Mouse (Mus musculus) layer of hippocampus, postnatal 25 days (tissue): ENCODE data around the gene Ptprs. TPM values are rescaled to one million over a fixed set of nuclear protein-coding genes. Genes with fewer than 3 reads are reported as not detected.
A peak's percentile ranks its signal among the peaks of the same experiment; 100 is the strongest.

ENCODE experiments used
- DNase-seq, 2 experiments: peaks; one replicate each; pipeline ENCODE4 v3.0.0; 2022; ENCODE audit warnings: mixed read lengths in 2 of 2, low spot score in 1 of 2; ENCODE audit errors: extremely low spot score in 1 of 2
- microRNA-seq, 2 experiments: library from miRNA; unstranded; fragments of <30 nt; microRNA quantifications; one replicate each; pipeline ENCODE4 v1.2.0; 2021
- total RNA-seq, 2 experiments: library from RNA; stranded (reverse); gene quantifications; 2 replicates each; pipeline ENCODE4 v1.2.3; 2021

Ptprs gene
- total RNA-seq, 2 experiments from 2014 or later = 658 to 741 TPM

DNA sequence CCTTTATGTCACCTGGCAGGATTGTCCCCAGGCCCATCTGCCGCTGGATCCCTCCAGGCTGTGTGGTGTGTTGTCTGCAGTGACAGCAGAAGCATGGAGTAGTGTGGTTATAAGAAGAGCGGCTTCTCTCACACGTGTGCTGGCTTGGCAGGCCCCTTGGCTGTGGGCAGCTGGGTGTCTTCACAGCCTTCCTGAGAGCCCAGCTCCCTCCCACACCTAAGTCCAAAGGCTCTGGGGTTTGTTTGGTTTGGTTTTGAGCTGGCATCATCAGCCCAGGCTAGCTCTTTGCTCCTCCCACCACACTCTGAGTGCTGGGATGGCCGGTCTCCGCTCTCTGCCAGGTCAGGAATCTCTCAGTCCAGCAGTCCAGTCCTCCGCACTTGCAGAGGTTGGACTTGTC, 83.0 kb downstream of the Ptprs start:
- DNase-seq = no peak

DNA sequence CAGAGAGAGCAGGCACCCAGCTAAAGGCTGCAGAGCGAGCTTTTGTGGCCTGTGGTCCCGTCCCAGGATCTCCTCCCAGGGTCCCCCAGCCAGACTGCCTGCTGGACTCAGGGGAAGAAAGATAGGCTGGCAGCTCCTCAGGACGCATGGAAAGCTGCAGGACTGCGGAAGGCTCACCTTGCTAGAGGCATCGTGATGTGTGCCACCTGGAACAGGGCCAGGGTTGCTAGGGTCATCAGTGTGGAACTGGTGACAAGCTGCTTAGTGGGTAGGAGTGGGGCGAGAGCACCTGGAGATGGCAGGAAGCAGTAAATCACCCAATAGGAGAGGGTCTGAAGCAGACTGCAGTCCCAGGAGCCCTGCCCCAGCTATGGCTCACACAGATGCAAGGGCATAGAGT, 88.7 kb downstream of the Ptprs start:
- no peak for DNase-seq

DNA sequence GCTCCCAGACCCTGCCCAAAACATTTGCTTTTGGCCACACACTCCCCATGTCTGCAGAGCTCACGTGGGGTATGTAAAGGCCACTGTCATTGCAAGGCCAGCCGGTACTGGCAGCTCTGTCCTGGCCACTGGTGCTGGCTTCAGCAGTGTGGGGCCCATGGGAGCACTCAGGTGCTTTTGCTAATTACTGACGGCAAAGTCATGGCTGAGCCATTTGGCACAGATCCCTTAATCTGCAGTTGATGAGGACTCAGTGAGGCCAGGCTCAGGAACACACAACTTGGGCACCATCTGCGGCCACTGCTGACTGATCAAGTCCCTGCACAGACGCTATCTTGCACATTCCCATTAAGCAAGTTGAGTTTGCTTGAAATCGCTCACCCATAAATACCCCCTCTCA, 91.4 kb downstream of the Ptprs start:
- DNase-seq = no peak

DNA sequence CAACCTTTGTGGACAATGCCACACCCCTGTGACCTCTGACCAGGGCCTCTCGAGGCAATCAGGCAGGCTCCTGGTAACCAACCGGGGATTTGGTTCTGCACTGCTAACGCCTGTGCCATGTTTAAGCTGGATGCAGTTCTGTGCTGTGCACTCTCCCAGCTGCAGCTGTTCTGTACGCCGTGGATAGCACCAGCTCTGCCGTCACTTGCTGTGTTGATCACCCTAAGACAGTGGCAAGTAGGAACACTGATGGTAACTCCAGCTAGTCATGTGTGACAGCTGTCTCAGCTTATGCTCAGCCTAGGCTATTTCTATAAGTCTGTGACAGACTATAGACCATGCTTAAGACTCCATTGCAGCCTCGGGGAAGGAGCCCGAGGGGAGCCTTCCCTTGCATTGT, 93.3 kb downstream of the Ptprs start:
- no peak for DNase-seq

DNA sequence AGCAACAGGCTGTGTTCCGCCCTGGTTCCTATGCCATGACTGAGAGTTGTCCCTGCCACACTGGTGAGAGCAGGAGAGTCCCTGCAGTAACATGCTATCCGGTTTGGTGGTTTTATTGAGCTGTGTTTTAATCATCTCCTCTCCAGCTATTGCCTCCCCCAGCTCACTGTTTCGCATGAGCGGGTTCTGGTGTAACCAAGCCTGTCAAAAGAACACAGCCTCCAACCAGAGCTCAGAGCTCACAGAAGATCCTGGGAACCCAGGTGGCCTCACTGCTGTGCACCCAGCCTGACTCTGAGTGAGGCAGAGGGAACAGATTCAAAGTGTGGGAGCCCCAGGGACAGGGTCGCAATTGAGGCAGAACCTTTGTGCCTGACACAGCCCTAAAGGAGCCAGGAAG, 95.1 kb downstream of the Ptprs start:
- DNase-seq = no peak

DNA sequence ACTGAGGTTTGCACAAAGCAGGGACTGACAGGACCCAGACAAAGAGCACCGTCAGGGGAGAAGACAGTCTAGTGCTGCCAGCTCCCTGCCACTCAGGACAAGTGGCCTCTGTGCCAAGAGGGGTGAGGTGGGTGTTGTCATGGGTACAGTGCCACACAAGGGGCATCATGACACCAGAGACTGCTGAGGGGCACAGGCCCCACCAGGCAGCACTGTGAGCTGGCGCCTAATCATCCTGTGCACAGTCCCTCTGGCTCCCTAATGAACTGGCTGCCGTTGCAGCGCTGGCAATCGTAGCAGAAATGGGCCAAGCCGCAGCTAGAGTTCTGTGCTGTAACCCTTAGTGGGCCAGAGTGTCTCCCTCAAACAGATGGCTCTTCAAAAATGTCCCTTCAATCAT, 96.0 kb downstream of the Ptprs start:
- DNase-seq = no peak

DNA sequence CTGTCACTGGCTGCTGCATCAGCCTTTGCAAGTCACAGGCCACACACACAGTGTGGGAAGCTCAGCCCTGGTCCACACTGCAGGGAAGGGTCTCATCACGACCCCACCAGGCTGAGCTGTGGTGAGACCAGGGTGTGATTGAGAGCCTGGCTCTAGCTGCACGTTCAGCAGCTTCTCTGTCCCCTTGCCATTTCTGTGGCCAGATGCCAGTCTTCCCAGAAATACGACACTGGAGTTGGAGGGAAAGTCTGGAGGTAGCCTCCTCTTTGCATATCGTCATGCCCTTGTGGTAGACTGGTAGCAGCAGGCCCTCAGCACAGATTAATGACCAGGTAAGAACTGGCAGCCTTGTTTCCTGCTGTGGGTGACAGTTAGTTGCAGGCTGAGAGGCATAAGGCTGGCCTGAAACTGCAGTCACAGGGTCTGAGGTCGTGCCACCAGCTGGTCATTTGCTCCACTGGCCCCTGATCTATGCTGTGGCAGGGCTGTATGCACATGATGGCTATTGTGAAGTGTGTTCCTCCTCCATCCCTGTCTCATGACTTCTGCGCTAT, 96.9 kb downstream of the Ptprs start:
- DNase-seq = no peak

DNA sequence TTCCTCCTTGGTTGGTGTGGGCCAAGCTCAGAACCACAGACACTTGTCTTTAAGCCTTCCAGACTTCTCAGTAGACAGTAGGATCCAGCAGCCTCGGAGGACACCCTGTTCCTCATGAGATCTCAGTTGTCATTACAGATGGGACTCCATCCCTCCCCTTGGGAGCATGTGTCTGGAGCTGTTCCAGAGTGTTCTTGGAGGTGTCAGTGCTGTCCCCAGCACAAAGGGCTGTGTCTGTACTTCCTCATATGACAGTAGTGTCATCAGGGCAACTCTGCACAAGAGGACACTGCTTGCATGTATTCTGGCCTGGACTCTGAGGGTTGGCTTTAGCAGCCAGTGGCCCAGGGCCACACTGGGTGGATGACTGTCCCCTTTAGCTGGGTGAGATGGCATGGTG, 101.4 kb downstream of the Ptprs start:
- no peak for DNase-seq

DNA sequence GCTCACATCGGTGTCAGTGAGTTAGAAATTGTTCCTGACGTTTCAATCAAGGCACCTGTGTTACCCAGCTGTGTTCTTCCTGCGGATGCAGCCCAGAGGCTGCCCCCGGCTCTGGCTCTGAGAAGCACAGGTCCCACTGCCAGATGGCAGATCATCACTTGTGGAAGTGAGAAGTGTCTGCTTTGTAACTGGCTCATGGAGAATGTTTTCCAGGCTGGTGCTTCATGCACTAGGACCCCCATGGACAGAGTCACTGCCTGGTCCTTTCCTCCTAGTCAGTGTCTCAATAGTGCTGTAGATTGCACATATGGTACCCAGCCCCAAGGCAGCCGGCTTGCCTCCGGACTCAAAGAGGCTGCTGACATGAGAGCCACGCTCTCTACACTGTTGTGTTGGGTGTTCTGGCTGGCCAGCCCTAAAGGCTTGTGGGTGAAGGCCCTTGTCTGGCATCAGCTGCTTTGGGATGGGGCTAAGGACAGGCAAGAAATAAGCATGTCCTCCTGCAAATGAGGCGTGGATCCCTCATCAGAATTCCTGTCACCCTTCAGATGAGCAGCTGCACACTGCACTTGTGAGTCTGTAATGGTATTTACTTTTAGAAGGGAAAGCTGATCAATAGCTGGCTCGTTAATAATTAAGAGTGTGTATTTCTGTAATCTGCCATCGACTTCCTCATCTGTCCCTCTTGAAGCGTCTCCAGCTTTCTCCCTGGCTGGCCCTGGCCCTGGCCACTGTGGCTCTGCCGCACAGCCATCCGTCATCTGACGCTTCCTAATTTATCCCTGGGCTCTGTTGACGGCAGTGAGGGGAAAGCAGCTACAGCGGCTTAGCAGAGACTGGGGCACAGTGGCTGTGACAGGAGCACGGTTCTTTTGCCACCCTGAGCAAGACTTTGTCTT, 102.9 kb downstream of the Ptprs start:
- DNase-seq = no peak

DNA sequence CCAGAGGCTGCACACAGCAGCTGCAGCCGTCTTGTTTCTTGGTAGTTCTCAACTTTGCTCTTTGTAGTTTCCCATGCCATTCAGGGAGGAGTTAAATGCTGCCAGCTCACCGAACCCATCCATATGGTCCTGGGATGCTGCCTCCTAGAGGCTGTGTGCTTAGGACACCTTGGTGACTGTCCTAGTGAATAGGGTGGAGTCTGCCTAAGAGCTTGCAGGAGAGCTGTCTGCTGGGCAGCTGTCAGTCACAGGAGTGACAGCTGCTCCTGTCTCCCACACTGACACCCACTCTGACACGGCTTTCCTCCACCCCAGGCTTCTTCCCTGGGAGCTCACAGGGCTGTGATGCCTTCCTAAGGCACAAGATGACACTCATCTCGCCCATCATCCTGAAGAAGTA, 104.2 kb downstream of the Ptprs start:
- no peak for DNase-seq

DNA sequence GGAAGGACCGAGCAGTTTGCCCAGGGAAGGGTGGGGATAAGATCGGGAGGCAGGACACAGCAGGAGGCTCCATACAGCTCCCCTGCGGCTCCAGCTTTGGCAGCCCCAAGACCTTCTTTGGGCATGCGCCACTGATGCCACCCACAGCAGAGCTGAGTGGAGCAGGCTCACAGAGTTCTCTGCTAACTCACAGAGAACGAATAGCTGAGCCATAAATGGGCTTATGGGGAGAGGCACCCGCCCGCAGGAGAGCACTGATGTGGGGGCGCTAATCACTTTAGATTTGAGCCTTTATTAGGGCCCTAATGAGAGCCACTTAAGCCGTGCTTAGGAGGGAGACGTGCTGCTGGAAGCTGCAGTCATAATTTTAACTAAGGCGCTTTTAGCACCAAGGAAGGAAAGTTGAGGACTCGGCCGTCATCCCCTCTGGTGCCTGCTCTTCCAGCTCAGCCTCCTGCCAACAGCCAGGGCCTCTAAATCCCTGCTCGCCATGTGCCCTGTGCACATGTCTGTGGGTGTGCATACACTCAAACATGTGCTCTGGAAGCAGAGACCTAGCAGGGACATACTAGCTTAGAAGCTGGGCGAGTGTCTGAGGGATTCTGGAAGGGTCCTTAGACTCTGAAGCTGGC, 105.1 kb downstream of the Ptprs start:
- peak in 1 of 2 experiments; percentile 57 for DNase-seq

DNA sequence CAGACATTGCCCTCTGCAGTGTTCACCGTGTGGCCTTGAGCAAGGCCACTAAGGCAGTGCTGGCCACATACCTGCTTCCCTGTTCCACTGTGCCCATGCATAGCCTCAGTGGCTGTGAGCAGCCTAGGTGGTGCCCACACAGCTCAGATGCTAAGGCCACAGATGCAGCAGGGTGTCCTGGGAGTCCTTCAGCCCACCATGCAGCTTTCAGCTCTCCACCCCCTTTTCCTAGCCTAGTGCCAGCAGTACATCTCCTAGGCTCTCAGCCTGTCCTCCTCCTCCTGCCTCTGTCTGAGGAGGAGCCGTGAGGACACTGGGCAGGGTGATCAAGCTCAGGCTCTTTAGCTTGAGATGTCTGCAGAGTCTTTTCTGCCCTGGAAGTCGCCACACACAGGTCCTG, 106.2 kb downstream of the Ptprs start:
- DNase-seq = no peak

DNA sequence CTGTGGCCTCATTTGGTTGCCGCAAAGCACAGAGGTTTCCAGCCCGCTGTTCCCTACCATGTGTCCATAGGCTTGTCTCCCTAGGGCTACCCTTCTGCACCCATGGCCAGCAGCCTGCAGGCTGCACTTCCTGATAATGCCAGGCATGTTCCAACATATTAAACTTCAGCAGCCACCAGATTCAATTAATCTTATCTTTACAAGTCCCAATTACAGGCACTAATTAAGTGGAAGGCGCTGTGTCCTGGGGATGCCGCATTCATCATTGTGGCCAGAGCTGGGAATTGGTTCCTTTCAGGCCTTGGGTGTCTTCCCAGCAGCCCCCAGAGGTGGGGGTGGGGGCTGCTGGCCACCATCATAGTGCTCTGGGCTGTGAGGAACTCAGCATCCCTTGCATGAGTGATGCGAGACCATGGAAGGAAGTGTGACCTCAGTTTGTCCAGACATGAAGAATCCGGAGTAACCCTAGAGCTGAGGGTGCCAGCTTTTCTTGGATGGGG, 107.9 kb downstream of the Ptprs start:
- DNase-seq = no peak

DNA sequence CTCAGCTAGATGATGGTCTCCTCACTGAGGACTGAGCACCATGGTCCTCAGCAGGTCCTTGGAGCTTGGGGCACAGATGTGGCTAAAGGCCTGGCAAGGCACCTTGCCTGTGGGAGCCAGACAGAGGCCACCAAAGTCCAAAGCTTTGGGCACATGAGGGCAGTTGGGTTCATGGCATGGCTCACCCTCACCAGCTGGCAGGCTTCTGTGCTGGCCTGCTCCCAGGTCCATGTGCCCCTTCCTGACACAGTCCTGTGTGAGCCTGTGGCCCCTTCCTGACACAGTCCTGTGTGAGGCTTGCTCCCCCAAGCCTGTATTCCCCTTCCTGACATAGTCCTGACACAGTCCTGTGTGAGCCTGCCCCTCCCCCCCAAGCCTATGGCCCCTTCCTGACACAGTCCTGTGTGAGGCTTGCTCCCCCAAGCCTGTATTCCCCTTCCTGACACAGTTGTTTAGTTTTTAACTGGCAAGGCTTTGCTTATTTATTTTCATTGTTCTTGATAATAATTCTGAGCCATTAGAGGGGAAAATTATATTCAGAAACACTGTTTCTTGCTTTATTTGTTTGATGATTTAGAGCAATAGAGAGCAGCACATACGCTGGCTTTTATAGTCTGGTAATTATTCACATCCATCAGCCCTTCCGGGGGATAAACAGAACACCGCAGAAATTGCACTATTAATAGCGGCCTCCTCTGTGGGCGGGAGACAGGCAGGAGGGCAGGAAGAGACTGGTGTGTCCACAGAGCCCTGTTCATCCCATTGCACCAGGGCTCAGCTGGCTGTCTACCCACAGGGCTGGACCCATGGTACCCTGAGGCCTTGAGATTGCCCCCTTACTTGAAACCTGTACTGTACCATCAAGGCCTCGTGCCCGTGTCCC, 110.3 kb downstream of the Ptprs start:
- no peak for DNase-seq

Small RNAs within 50 kb of the gene (microRNA-seq; reads per million reads assigned to microRNA genes)
- gene Mir6977 = 1.6 to 2.0 reads per million in 2 experiments

Other genes with a start within 250 kb of the Ptprs start
- 10 to 100 TPM; 36.1 to 37.0 TPM for gene Fem1a, start 219.7 kb downstream of the Ptprs start, total RNA-seq
- 1 to 10 TPM; 5.5 to 6.0 TPM for gene Ticam1, start 199.7 kb downstream of the Ptprs start, total RNA-seq
- gene Plin3, start 183.6 kb downstream of the Ptprs start, total RNA-seq = 10 to 100 TPM; 14.6 to 16.7 TPM
- not detected for gene Arrdc5, start 176.2 kb downstream of the Ptprs start, total RNA-seq
- gene Uhrf1, start 173.2 kb downstream of the Ptprs start, total RNA-seq = 1 to 10 TPM; 1.7 to 2.0 TPM
- gene Kdm4b, start 150.4 kb downstream of the Ptprs start, total RNA-seq = 10 to 100 TPM; 92.0 to 93.4 TPM
- not detected for gene Znrf4, start 35.9 kb upstream of the Ptprs start, total RNA-seq
- gene Gm20219, start 77.9 kb upstream of the Ptprs start, total RNA-seq = 1 to 10 TPM; 1.9 to 3.4 TPM
- gene Safb2, start 108.1 kb upstream of the Ptprs start, total RNA-seq = 100 to 1,000 TPM in 1 of 2 experiments, 10 to 100 TPM in 1; 87.9 to 144 TPM
- 100 to 1,000 TPM; 148 to 163 TPM for gene Safb, start 108.3 kb upstream of the Ptprs start, total RNA-seq
- 100 to 1,000 TPM; 138 to 163 TPM for gene 2410015M20Rik, start 133.3 kb upstream of the Ptprs start, total RNA-seq
- gene Rpl36, start 136.9 kb upstream of the Ptprs start, total RNA-seq = 100 to 1,000 TPM; 341 to 404 TPM
- gene Lonp1, start 150.4 kb upstream of the Ptprs start, total RNA-seq = 10 to 100 TPM; 62.1 to 62.5 TPM
- under 1 TPM; 0.44 to 0.85 TPM for gene Catsperd, start 151.7 kb upstream of the Ptprs start, total RNA-seq
- 10 to 100 TPM; 85.2 to 91.0 TPM for gene Ranbp3, start 196.8 kb upstream of the Ptprs start, total RNA-seq
- gene Ndufa11, start 241.3 kb upstream of the Ptprs start, total RNA-seq = 100 to 1,000 TPM; 242 to 258 TPM
- gene Vmac, start 241.5 kb upstream of the Ptprs start, total RNA-seq = 10 to 100 TPM; 11.5 to 14.4 TPM